Mouse (Mus musculus) adipocyte (in vitro differentiated cells): ENCODE results near the gene Mettl7b.
"Not testable (repeated sequence)": the region's sequence is repeated elsewhere in the genome, so short reads cannot be mapped to it uniquely, and the experiment has no call there.

ENCODE experiments used
- DNase-seq: peaks from one replicate; pipeline ENCODE4 v3.0.0-alpha.2; 2016; ENCODE audit warnings: low spot score

The Mettl7b gene

GRCm38 (mm10) chr10:128960590-128961584, at the start of gene Mettl7b:
Mettl7b (minus strand) TSS chr10:128960988.
- peak; percentile 83 for DNase-seq

DNA sequence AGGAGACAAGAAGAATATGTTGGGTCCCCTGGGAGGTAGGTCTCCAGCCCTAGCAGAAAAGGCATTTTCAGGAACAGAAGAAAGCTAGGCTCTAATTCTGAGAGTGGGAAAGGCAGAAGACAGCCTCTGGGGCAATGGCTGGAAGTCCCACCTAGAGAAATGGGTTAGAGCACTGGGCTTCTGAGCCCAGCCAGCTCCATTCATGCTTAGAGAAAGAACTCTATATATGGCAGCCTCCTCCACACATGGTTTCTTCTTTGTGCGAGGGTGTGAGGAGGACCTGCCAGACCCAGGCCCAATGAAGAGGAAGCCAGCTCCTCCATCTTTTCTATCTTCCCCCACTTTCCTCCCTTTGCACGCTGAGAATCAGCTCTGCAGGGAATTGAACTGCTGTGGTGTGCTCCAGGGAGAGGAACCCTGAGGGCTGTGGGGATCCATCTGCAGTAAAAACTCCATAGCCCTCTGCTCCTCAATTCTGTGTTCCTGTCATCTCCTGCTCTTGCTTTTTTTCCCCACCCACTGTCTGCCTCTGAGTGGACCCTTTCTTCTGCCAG, 49.6 kb upstream of the Mettl7b start, which contains the start of gene Olfr763:
Gene Olfr763, plus strand, starts transcription at position 504 of the 554 bp plus-strand sequence.
- no peak for DNase-seq

GRCm38 (mm10) chr10:129004032-129004920, 43.5 kb upstream of the Mettl7b start:
- DNase-seq: peak; percentile 55

DNA sequence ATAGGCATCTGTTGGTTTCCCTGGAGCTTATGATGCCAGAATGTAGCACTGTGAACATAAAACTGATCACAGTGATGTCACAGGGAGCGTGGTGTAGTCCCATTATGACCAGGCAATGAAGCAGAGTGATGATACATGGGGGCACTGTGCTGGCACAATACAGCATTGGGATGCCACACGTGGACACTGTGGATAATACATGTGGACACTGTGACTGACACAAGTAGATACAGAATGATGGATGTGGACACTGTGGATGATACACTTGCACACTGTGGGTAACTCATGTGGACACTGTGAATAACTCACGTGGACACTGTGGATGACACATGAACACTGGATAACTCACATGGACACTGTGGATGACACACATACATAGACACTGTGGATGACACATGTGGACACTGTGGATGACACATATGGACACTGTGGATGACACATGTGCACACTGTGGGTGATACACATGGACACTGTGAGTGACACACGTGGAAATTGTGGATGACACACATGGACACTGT, 35.8 kb upstream of the Mettl7b start:
- DNase-seq: no peak

GRCm38 (mm10) chr10:128995796-128996195, 35.0 kb upstream of the Mettl7b start:
- DNase-seq: no peak

DNA sequence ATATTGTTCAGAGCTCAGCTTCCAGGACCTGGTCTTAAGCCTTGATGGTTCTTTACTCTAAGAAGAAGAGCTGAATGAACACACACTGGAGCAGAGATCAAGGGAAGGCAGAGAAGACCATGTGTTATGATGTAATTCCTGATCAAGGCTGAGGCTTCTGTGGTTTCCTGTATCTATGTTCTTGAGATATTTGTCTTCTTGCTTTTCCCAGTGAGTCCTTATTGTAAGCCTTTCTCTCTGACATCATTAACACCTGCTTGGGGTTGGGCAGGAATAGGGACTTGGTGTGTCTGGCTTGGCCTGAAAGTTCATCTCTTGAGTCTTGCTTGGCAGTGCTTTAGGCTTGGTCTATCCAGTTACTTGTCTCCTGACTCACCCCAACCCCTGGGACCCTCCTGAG, 30.2 kb upstream of the Mettl7b start:
- no peak for DNase-seq

DNA sequence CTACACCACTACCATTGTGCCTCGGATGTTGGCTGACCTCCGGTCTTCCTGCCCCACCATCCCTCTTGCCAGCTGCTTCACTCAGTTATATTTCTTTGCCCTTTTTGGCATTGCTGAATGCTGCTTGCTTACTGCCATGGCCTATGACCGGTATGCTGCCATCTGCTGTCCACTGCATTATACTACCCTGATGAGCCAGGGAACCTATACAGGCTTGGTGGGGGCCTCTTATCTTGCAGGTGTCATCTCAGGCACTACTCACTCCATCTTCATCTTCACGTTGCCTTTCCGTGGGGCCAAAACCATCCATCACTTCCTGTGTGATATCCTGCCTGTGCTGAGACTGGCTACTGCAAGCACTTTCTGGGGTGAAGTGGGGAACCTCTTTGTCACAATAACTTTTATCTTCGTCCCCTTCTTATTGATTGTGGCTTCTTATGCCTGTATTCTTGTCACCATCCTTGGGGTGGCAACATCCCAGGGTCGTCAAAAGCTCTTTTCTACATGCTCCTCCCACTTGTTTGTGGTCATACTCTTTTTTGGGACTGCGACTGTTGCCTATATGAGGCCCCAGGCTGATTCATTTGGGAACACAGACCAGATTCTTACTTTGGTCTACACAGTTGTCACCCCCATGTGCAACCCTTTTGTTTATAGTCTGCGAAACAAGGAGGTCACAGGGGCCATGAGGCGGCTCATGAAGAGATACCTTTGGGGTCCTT, 29.5 kb upstream of the Mettl7b start:
- DNase-seq: not testable (repeated sequence)

- DNase-seq: not testable (repeated sequence)
Measured at GRCm38 (mm10) chr10:128989131-128989530, 28.3 kb upstream of the Mettl7b start, which contains the start of gene Olfr9. Olfr9 (plus strand) TSS chr10:128989431.

DNA sequence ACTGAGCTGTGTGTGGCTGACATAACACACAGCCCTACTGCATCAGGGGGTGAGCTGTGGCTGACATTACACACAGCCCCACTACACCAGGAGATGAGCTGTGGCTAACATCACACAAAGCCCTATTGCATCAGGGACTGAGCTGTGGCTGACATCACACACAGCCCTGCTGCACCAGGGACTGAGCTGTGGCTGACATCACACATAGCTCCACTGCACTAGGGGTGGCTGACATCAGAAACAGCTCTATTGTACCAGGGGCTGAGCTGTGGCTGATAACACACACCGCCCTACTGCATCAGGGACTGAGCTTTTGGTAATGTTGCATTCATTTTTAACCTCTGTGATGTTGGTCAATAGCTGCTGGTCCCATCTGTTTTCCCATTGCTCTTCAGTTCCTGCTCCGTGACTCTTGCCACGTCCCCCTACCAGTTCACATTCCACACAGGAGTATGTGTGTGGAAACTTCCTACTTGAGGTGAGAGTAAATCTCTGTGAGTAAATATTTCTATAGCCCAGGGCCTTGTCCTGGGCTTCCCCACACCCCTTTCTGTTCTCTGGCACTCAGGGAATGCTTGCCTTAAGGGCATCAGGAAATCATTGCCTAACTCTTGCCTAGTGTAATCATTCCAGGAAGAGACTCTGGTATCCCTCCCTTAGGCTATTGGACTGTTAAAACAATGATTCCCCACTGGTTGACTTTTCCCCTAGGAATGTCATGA, 20.0 kb upstream of the Mettl7b start:
- DNase-seq: no peak

- DNase-seq: peak; percentile 84
Measured at GRCm38 (mm10) chr10:128977522-128978114, 16.8 kb upstream of the Mettl7b start.

GRCm38 (mm10) chr10:128976395-128976794, 15.6 kb upstream of the Mettl7b start:
- DNase-seq: no peak

GRCm38 (mm10) chr10:128972841-128973240, 12.1 kb upstream of the Mettl7b start:
- no peak for DNase-seq

DNA sequence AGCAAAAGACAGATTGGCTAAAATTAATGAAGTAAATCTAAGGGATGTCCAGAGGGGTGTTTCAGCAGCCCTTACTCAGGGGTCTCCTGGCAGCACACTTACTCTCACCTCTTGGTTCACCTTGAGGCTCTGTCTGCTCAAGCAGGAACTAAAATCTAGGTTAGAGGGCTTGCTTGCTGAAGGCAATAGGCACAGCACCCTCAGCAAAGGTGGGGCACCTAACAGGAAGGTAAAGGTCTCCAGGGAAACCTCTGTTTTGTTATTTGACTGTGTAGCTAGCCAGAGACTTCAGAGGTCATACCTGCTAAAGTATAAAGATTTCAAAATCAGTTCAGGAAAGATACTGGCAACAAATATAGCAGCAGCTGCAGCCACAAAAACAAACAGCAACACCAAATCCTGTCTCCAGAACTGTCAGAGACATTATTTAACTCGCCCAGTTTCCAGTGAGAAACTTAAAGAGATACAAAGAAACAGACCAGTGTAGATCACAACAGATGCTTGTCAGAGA, 10.0 kb upstream of the Mettl7b start:
- no peak for DNase-seq

DNA sequence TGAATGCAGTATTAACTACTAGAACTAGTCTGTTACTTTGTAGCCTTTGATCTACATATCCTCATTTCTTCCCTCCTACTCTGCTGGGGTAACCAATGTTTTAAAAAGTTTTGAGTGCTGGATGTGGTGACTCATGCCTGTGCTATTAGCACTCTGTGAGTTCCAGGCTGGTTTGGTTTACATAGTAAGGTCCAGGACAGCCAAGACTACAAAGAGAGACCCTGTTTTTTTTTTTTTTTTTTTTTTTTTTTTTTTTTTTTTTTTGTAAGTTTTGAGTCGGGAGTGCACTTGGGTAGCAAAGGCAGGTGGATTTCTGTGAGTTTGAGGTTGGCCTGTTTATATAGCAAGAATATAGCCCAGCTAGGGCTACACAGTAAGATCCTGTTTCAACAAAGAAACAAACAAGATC, 7.6 kb upstream of the Mettl7b start:
- peak; percentile 48 for DNase-seq

GRCm38 (mm10) chr10:128965871-128966270, 5.1 kb upstream of the Mettl7b start:
- no peak for DNase-seq

- DNase-seq: no peak
Measured at GRCm38 (mm10) chr10:128964961-128965360, 4.2 kb upstream of the Mettl7b start.

DNA sequence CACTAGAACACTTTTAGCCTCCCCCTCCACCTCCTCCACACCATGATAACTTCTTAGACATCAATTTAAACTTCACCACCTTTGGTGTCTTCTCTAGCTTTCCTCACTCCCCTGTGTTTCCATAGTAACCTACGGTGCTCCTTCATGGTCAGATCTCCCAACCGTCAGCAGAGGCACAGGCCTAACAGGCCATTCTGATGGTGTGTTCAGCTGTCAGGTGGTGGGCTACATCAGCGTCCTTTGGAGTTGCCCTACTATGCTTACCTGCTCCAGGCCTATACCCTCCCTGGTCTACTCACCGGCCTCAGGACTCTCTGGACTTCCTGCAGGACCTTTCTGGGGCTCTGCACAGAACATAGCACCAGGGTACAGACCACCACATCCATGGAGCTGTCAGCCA, 646 bp downstream of the Mettl7b start:
- DNase-seq: no peak

DNA sequence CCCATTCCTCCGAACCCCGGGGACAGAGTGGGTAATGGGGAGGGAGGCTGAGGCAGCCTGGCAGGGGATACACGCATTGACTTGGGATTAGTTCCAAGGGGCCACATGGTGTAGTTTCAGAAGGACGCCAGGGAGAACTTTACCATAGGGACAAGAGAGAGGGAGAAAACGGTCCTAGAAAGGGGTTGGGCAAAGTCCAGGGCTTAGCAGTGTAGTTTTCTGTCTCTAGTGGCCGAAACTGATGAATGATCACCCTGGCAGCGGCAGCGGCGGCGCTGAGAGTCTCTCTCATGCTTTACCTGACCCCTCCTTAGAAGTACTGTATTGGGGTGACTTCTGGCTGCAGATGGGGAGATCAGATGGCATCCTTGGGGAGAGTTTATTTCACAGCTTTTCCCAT, 2.4 kb downstream of the Mettl7b start:
- no peak for DNase-seq

GRCm38 (mm10) chr10:128950208-128950887, 10.4 kb downstream of the Mettl7b start:
- DNase-seq: no peak
